Mouse (Mus musculus): ENCODE data around the gene Slc31a1.

The Slc31a1 gene

DNA sequence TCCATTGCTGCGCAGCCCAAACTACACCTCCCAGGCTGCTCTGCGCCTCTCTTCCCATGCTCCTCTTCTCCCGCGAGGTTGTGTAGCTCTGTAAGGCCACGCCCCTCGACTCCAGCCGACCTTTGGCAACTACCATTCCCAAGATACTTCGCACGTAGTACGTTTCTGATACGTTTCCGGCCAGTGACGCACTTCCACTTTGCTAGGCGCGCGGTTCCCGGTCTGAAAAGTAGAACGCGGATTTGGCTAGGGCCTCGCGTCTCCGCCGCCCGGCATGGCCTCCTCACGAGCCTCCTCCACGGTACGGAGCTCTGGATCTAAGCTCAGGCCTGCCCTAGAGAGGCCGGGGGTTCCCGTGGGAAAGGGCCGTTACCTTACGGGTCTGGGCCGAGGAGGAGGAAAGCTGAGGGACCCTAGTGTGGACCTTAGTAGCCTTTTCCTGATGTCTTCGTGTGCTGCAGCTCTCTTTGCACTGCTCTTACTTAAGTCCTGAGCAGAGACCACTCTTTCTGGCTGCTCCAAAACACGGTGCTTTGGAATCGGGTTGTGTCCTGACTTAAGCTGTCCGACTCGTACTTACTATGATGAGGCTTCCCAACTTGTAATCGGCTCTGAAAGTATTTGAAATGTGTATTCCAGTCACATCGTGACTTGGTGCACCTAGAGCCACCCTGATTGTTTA is 48.2 kb downstream of the Slc31a1 start, which contains the start of the genes Cdc26 and Prpf4:
Cdc26 (minus strand) TSS at position 42 of the 682 bp plus-strand sequence.
Prpf4 (plus strand) TSS at position 197 of the 682 bp plus-strand sequence.
- peak; percentile 99 for DNase-seq

- DNase-seq = no peak
Observed at GRCm38 (mm10) chr4:62409615-62410014, 49.1 kb downstream of the Slc31a1 start.

- no peak for DNase-seq
Observed at GRCm38 (mm10) chr4:62410325-62410724, 49.8 kb downstream of the Slc31a1 start.

DNA sequence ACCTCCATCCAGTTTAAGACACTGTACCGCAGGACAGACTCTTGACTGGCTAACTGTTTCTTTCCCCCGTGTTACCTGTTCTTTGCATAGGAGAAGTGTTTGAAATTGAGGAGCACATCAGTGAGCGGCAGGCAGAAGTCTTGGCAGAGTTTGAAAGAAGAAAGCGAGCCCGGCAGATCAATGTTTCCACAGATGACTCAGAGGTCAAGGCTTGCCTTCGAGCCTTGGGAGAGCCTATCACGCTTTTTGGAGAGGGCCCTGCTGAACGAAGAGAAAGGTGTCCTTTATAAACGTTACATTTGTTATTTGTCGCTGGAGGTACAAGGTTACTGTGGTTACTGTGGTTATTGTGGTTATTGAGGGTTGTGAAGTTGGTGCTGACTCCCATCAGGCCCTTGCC is 51.1 kb downstream of the Slc31a1 start:
- DNase-seq = no peak

DNA sequence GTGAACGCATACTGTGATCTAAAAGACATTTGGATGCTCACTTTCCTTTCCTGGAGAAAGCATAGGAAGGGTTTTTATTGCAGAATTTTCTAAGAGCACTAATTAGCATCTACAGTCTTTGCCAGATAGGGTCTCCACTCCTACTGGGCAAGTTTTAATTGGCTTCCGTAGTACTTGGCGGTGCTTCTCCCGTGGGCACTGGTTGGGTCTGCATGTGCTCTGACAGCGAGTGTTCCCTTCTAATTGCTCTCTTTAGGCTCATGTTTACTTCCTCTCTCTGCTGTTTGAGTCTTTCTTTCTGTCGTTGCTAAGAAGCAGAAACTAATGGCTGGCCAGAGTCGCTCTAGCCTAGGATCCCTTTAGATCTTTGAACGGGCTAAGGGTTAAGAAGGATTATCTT is 57.9 kb downstream of the Slc31a1 start:
- no peak for DNase-seq

- no peak for DNase-seq
Observed at GRCm38 (mm10) chr4:62419091-62419490, 58.6 kb downstream of the Slc31a1 start.

DNA sequence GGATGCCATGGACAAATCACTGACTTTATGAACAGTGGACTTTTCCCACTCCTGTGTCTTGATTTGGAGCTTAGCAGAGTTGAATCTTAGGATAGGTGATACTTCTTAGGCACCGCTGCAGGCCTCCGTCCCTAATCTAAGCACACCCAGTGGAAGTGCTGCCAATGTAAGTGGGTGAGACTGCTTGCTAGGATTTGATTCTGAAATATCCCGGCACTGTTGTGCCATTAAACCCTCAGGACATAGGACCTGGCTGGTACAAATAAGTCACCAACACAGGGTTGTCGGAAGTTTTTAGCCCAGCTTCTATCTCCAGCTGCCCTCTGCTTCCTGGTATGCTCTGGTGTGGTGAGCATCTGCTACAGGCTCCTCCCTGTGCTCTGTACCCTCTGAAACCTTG is 65.4 kb downstream of the Slc31a1 start:
- DNase-seq = no peak

DNA sequence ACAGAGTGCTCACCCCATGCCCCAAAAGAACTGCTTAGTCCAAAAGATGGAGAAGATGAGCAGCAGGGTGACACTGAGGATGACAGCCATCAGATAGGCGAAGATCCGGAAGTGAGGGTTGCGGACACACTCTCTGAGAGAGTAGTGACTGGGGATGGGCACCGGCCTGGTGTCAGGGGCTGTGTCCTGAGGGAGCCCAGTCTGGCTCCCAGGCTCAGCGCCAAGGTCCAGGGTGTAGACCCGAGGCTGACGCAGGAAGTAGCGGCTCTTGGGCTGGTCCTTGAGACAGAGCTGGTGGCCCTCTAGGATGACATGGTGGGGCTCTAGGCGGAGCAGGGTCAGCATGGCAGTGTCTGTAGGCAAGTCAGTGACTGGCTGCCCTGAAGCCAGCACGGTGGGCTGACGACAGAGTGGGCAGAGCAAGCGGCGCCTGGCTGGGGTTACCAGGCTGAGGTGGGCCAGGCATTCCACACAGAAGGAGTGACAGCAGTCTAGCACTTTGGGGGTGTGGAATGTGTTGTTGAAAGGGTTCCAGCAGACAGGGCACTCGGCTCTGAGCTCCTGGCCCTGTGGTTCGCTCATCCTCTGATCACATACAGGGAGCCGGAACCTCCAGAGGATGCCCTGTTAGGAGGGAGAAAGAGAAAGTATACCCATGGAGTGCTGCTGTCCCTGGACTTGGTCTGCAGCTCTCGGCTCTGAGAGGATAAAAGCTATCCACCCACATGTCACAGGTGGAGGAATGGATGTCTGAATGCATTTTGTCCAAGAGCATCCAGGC is 67.6 kb downstream of the Slc31a1 start:
- DNase-seq = no peak

- no peak for DNase-seq
Observed at GRCm38 (mm10) chr4:62429616-62430015, 69.1 kb downstream of the Slc31a1 start.

GRCm38 (mm10) chr4:62430678-62431077 is 70.2 kb downstream of the Slc31a1 start:
- DNase-seq = no peak

- DNase-seq = no peak
Observed at GRCm38 (mm10) chr4:62431522-62431921, 71.0 kb downstream of the Slc31a1 start.

DNA sequence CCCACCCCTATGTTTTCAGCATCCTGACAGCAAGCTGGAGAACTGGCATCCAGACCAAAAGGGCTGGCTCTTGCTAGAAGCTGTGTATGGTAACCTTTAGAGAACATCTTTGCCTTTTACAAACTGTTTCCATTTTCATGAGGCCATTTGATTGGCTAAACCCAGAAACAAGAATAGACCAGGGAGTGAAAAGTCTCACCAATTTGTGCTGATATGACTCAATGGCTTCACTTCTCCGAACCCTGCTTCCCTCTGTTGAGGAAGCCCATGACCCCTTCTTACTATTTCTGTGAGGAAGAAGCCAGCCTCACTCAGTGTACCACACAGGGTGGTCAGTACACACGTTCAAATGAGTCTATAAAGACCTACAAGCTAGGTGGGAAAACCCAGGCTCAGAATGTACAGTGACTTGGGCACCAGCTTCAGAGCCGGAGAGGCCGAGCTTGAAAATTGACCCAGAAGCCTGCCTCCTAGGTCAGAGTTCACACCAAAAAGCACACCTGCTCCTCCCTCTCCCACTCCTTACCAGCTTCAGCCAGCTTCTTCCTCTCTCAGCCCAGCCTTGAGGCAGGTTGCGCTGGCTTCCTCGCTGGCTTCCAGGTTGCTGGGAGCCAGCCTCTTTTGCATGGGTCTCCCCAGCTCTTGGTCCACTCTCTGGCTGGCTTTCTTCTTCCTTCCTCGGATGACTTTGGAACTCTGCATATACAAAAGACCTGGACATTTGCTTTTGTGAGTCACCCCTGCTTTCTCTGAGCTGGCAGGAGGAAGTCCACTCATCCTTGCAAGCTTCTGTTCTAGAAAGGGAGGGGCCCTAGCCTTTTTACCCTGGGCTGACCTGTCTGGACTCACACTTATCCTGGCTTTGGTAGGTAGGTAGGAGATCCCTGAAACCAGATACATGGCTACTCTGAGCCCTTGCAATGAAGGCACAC is 73.7 kb downstream of the Slc31a1 start:
- peak; percentile 37 for DNase-seq

- peak; percentile 57 for DNase-seq
Observed at GRCm38 (mm10) chr4:62435081-62435480, 74.6 kb downstream of the Slc31a1 start, which contains the start of gene Rnf183. Rnf183 (minus strand) TSS chr4:62435252.

GRCm38 (mm10) chr4:62437256-62437778 is 76.8 kb downstream of the Slc31a1 start:
- DNase-seq = no peak

DNA sequence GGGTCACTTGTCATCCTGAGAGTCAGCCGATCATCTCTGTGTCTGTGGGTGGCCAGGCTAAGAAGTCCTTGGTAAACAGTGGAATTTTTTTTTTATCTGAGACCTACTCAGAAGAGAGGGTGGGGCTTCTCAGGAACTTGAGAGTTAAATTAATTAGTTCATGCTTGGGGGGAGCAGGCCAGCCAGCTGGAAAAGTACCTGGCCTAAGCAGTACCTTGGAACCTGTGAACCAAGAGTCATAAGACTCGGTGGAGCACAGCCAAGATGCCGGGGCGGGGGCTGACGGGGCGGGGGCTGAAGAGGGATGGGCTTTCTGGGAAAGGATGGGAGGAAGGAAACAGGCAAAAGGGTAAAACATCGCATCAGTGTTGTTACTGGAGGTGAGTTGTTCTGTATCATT is 77.3 kb downstream of the Slc31a1 start:
- peak; percentile 78 for DNase-seq

DNA sequence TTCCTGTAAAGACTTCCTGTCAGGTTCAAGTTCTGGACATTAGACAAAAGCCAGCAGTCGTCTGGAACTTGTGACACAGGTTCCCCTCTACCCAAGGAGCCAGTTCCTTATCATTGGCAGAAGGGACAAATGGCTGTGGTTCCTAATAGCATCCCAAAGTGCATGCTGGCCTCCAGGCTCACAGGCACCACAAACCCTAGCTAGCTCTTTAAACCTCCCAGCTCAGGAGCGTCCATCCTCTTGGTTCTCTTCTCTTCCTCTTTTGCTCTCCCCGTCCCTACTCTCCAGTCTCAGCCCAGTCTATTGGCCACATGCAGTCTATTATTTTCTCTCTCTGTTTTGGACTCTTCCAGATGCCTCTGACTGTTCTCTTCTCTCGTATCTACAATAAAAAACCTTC is 79.3 kb downstream of the Slc31a1 start:
- DNase-seq = no peak

DNA sequence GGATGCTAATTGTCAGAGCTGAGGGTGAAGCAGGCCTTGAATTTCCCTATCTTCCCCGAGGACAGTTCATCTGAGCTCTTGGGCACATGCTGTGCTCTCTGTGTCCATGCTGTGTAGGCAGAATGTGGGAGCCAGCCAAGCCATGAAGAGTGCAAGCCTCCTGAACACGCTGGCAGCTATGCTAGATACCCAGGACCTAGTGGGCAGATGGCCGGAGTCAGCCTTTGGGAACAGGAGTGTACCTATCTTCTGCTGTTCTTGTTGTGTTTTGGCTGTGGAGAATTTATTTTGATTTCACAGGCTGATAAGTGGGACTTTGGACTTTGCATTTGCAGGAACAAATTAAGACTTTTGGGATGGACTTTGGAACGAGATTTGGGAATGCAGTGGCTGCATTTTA is 80.0 kb downstream of the Slc31a1 start:
- DNase-seq = peak; percentile 44

DNA sequence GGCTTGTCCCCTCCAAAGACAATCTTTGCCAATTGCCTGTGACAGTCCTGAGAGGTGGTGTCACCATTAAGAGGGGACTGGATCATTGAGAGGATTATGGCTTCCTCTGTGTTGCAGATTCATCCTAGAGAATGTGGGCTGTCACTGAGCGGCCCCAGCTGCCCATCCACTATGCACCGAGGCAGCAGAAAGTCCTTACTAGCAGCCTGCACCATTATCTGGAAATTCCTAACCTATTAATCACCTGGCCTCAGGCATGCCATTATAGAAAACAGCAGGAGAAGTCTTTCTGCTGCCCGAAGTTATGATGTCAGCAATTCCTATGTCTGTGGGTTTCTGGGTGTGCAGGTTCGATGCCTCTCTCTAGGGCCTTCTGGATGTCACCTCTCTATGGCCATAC is 80.5 kb downstream of the Slc31a1 start:
- DNase-seq = no peak

Data from kidney, postnatal 10 days (tissue).